Mouse (Mus musculus): ENCODE data around the gene Fam78a.

Fam78a gene

DNA sequence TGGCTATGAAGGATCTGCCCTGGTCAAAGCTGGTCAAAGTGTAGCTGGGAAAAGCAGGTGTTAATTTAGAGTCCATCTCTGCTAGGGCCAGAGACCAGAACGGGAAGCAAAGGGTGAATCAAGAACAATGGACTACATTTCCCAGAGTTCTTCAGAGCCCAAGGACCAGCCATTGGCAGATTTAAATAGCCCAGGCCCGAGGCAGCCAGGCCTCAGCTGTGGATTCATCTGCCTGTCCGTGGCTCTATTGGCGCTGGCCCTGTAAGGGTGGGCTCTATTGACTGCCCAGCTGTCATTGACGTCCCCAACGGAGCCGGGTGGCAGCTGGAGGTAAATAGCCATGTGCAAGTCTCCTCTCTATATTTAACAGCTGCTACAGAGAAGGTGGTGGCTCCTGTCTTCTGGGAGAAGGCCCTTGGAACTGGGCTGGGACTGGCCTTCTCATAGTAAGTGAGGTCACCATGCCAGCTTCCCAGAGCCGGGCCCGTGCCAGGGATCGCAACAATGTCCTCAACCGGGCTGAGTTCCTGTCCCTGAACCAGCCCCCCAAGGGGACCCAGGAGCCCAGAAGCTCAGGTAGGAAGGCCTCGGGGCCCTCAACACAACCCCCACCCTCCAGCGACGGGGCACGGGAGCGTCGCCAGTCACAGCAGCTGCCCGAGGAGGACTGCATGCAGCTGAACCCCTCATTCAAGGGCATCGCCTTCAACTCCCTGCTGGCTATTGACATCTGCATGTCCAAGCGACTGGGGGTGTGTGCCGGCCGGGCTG, 10.9 kb upstream of the Fam78a start, which contains the start of gene Plpp7:
TSS of gene Plpp7 (plus strand) at position 178 of the 771 bp plus-strand sequence.
- peak; percentile 47 for DNase-seq

DNA sequence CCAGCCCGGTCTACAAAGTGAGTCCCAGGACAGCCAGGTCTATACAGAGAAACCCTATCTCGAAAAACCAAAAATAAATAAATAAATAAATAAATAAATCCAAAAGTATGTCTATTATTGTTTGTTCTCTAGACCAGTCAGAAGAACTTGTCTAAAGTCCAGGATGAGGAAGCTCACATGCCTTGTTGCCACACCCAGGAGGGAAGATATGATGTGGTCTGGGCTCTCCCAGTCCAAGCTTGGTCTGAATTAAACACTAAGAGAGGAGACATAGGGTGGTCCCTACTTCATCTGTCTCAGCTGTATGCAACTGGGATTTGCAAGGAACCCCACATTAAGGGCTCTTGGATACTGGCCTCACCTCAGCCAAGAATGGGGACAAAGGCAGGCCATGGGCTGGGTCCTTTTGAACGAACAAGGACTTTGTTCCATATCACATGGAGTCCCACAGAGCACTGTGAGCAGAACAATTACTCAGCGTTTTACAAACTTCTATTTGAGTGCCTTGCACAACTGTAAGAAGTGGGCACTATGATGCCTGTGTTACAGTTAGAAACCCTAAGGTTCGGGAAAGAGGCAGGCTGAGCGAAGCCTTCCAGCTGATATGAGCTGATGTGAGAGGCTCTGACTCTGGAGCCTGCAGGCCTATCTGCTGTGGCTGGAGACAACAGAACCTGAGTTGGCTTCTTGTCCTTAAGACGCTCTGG, 9.5 kb upstream of the Fam78a start:
- DNase-seq = no peak

GRCm38 (mm10) chr2:32091956-32092355, 7.3 kb upstream of the Fam78a start:
- peak; percentile 59 for DNase-seq

DNA sequence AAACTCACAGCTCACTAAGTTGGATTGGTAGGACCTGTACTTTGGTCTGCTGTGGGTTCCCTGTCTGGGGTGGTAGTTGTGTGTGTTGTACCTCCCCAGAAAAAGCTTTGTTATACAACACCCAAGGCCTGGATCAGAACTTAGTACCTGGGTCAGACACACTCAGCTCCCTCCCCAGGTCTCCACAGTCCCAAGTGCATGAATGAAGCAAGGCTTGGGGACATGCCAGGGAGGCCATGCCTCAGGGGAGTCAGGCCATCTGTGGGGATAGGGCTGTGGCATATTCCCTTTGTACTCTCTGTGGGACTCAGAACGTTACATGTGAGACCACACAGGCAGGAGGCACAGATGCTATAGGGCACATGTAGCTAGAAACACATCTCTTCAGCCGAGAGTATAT, 5.5 kb upstream of the Fam78a start:
- no peak for DNase-seq

GRCm38 (mm10) chr2:32089606-32090005, 4.9 kb upstream of the Fam78a start:
- DNase-seq = no peak

DNA sequence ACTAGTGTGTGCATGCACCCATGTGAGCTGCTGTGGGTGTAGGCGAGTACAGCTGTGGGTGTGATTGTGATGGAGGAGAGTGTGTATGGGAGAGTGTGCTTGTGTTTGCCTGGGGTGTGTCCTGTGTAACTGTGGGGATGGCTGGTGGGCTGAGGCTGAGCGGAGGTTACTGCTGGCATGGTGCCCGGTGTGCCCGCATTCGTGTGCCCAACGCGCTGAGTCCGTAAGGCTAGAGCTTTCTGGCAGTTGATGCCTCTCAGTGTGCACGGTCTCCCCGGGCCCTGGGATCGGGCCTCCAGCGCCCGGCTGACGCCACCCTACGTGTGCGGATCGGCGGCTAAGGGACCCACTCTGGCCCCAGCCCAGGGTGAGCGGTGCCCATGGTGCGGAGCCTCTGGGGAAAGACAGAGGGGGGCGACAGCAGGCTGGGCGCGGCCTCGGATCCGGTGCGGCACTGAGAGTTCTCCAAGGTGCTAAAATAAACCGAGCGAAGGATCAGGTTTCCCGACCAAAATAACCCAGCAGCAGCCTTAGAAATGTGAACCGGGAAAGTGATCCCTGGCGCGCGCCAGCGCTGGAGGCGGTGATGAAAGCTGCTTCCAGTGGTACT, 3.8 kb upstream of the Fam78a start:
- no peak for DNase-seq

- DNase-seq = no peak
These were observed 2.9 kb upstream of the Fam78a start for GRCm38 (mm10) chr2:32087606-32088005.

- no peak for DNase-seq
These were observed 574 bp upstream of the Fam78a start for GRCm38 (mm10) chr2:32085231-32085630.

DNA sequence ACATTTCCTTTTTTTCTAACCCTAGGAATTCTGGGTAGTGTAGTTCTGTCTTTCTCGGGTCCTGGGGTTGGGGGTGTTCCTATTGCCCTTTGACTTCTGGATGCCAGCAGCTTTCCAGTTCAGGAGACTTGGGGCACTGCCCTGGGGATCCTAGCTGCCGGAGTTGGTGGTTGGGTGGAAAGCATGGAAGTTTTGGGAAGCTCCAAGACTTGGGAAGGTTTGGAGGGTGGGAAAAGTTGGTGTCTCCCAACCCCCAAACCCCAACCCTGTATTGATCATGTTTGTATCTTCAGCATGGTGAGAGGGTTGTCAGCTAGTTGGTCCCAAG, 179 bp upstream of the Fam78a start:
- DNase-seq = no peak

DNA sequence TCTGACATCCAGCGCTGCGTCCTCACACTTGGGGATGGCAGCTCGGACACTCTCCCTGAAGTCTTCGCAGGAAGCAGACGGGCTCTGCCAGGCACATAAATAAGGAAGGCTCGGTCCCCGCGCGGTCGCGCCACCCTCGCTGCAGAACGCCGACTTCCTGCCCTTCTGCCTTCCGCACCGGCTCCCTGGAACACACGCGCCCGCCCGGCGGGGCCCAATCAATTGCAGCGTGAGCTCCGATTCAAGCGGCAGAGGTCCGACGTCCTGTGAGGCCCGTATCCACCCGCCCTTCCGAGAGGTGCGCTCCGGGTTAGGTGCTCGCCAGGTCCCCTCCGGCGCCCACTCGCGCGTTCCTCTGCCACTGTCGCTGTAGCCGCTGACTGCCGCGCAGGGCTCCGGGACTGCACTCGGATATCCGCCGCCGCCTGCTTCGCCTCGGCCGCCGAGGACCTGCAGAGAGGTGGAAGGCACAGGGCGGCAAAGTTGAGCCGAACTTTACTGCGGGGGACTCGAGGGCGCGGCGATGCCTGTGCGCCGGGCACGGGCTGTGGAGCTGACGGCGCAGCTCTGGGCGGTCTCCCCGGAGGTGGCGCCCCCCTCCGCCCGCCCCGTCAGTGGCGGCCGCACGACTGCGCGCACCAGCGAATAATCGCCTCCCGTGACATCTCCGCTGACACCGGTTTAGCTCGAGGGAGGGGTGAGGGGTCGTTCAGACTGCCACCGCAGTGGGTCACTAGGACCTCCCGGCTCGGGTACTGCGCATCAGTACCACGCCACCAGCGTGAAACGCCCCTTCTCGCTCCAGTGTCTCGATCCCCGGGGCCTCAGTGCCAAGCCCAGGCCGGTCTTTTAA, 1.3 kb downstream of the Fam78a start:
- DNase-seq = no peak

DNA sequence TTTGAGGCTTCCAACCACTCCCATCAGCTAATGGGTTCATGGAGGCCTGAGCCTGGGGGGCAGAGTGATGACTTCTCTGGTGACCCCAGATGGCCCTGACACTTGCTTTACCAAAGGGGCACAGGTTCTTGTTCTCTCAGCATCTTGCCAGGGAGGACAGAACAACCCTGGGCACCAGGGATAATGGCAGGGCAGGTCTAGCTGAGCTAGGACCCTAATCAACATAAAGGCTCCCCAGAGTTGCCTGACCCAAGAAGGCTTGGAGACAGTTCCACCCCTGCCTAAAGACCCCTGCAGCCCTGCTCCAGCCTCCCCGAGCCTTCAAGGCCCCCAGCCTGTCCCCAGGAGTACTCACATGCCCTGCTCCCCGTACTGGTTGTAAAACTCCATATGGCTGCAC, 2.4 kb downstream of the Fam78a start:
- no peak for DNase-seq

GRCm38 (mm10) chr2:32081296-32081929, 3.2 kb downstream of the Fam78a start:
- DNase-seq = no peak

- DNase-seq = no peak
These were observed 4.0 kb downstream of the Fam78a start for GRCm38 (mm10) chr2:32080681-32081080.

DNA sequence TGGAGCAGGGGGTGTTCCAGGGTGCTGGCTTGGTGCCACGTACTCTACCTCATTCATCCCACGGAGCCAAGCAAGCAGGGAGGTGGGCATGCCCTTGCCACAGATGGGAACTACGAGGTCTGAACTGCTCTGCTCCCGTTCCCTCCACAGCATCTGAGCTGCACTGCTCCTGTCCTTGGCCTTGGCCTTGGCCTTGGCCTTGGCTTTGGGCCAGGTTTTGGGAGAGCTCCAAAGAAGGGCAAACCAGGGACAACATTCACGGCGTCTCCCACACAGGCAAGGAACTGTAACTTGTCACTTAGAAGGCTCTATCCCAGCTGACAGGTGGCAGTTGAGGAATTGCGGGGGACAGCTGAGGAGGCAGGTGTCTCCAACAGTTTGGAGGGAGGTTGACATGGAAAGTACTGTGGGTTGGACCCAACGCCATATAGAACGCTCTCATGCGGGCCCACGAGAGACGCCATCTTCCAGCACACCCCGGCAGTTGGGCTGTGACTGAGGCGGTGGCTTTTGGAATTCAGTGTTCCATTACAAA, 5.4 kb downstream of the Fam78a start:
- no peak for DNase-seq

DNA sequence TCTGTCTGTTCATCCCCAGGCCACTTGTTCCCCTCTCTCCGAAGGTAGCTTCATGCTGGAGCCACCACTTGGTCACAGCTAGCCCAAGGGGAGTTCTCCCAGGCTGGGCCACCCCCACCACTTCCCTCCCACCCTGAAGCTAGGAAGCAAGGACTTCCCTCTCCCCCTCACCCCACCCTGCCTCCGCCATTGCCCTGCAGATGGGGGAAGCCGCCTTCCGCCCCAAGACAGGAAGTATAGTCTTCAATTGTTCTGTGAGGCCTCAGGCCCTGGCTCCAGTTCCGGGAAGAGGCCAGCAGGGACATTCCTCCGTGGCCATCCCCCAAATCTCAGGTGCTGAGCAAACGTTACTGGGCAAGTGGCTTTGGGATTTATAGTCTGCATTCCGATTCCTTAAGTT, 6.1 kb downstream of the Fam78a start:
- no peak for DNase-seq

GRCm38 (mm10) chr2:32077744-32078143, 6.9 kb downstream of the Fam78a start:
- no peak for DNase-seq

- DNase-seq = peak; percentile 55
These were observed 9.3 kb downstream of the Fam78a start for GRCm38 (mm10) chr2:32075368-32075767.

GRCm38 (mm10) chr2:32074404-32074803, 10.3 kb downstream of the Fam78a start:
- peak; percentile 90 for DNase-seq

GRCm38 (mm10) chr2:32070747-32071146, 13.9 kb downstream of the Fam78a start:
- no peak for DNase-seq

GRCm38 (mm10) chr2:32068811-32069607, 15.6 kb downstream of the Fam78a start:
- no peak for DNase-seq

DNA sequence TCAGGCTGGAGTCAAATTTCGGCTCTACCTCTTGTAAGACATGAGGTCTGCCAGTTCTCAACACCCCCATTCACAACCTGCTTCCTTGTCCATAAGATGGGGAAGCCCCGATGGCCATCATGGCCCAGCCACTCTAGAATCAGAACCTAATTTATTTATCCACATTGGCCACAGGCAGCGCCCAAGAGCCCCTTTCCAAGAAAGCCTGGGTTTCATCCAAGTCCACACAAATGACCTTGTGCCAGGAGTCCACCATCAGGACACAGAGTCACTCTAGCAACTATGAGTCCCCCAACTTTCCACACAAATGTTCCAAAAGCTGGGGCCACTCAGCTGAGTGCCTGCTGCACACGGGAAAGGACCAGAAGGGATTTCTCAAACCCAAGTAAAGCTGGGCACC, 18.7 kb downstream of the Fam78a start:
- DNase-seq = peak; percentile 44

Data from kidney, adult 11 months (tissue).